Mouse (Mus musculus): ENCODE results near the gene Cbfa2t2.

DNA sequence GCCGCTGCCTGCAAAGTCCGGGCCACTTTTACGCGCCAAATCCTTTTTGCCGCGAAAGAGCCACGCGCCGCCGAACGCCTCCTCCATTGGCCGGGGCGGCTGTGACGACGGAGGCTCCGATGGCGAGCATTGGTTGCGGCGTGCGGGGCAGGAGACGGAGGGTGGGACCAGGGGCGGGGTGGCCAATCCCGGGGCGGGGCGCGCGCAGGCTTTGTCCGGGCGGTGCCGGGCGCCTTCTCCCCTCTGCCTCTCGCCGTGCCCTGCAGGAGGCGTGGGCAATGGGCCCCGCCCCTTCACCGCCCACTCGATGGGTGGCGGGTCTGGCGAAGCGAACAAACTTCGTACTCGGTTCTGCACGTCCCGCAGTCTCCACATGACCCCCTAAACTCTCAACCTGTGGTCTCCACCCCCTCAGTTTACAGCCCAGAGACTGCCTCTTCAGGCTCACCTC lies 133.6 kb downstream of the Cbfa2t2 start, which contains the start of gene E2f1:
- TF ChIP-seq CTCF (IDR thresholded peaks at IDR 0.05; ENCODE audit: control insufficient read depth, insufficient read depth, insufficient replicate concordance, low read depth, low read length): no peak
- TF ChIP-seq POLR2A (IDR thresholded peaks at IDR 0.05; ENCODE audit: control insufficient read depth, low read depth, low read length): no peak

Measured in testis, adult 2 months (tissue).